Mouse (Mus musculus): Measurements from ENCODE around the gene Tenm2. TPM values are rescaled to one million over a fixed set of nuclear protein-coding genes. Genes with fewer than 3 reads are reported as not detected.

Tenm2 gene
- polyA plus RNA-seq, 1 experiment from 2014 or later = 0.06 TPM

DNA sequence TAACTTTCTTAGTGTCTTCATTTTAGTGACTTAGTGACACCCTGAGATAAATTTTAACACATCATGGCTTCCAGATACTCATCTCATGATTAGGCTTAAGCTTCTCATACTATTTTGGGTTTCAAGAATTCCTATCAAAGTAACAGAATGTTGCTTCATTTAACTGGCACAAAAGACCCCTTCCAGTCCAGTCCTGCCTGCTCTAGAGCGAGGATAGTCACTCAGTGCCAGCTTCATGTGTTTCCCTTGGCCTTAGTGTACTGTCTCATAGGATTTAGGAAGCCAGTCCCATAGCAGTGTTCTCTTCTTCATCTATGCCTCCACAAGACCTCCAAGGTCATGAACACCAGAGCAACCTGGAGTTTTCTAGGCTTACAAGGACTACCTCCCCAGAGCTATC, 1183.7 kb downstream of the Tenm2 start:
- DNase-seq (ENCODE audit: low read depth, low spot score) (no peak), ATAC-seq (no peak)
- POLR2A ChIA-PET = no interaction called here
- no peak for TF ChIP-seq CTCF (IDR thresholded peaks at IDR 0.05)
- CTCF ChIA-PET = interaction anchor here (1.6 kb wide), 1 partner anchor 18 kb away, joined by 5 read pairs; no protein-coding TSS in a partner anchor
- H3K27me3 ChIP-seq = peaks cover 36% of the 10 kb centered on the region
- in situ Hi-C loops (cut with MboI; ENCODE audit: low pct_unique_long_range_greater_than_20kb) = no loop called here

- ChIA-PET CTCF (no interaction called here), POLR2A (no interaction called here)
- peaks cover 25% of the 10 kb centered on the region for H3K27me3 ChIP-seq
- ATAC-seq (no peak), DNase-seq (ENCODE audit: low read depth, low spot score) (no peak)
- no peak for TF ChIP-seq CTCF (IDR thresholded peaks at IDR 0.05)
- in situ Hi-C loops (cut with MboI; ENCODE audit: low pct_unique_long_range_greater_than_20kb) = loop anchor here (5.0 kb wide), 1 partner anchor 478 kb away; no protein-coding TSS in a partner anchor
These were observed 1186.2 kb downstream of the Tenm2 start for GRCm38 (mm10) chr11:36049547-36049946.

DNA sequence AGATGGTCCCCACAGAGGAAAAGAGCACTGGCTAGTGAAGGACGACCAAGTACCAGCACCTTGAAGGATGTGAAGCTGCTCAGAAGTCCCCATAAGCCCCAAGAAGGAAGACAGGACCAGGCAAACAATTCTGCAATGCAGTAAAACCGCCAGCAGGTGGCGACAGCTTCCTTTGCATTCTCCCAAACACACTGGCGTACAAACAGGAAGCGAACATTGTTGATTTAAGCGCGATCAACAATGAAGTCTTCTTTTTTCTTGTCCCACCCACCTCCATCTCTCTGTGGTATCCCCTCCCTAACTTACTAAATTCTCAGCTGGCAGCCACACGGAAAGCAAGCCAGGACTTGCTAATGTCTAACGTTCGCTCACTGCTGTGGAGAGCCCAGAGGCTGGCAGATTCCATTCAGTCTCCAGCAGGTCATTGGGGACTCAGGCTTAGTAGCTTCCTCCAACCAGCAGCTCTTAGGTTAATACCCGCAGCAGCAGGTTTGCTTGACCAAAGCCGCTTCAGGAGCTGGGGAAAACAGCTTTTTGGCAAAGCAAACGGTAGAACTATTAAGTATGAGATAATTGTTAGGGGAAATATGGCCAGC, 1190.0 kb downstream of the Tenm2 start:
- peaks cover 11% of the 10 kb centered on the region for H3K27me3 ChIP-seq
- POLR2A ChIA-PET = no interaction called here
- CTCF ChIA-PET = interaction anchor here (0.7 to 1.9 kb wide), 10 partner anchors 8 to 481 kb away, joined by 3 to 10 read pairs (median 5); no protein-coding TSS in a partner anchor
- ATAC-seq = peak; percentile 90
- TF ChIP-seq CTCF (IDR thresholded peaks at IDR 0.05) = peak; percentile 97
- DNase-seq (ENCODE audit: low read depth, low spot score) = peak; percentile 13
- in situ Hi-C loops (cut with MboI; ENCODE audit: low pct_unique_long_range_greater_than_20kb) = loop anchor here (5.0 kb wide), 1 partner anchor 482 kb away; no protein-coding TSS in a partner anchor

GRCm38 (mm10) chr11:36041411-36041810, 1194.4 kb downstream of the Tenm2 start:
- ATAC-seq = no peak
- TF ChIP-seq CTCF (IDR thresholded peaks at IDR 0.05) = no peak
- ChIA-PET POLR2A (no interaction called here), CTCF (interaction anchor here (1.3 kb wide), 1 partner anchor 40 kb away, joined by 3 read pairs; no protein-coding TSS in a partner anchor)
- in situ Hi-C loops (cut with MboI; ENCODE audit: low pct_unique_long_range_greater_than_20kb) = no loop called here
- DNase-seq (ENCODE audit: low read depth, low spot score) = no peak
- H3K27me3 ChIP-seq = no peaks in the 10 kb centered on the region

- POLR2A ChIA-PET = no interaction called here
- in situ Hi-C loops (cut with MboI; ENCODE audit: low pct_unique_long_range_greater_than_20kb) = no loop called here
- no peaks in the 10 kb centered on the region for H3K27me3 ChIP-seq
- no peak for DNase-seq (ENCODE audit: low read depth, low spot score)
- ATAC-seq = no peak
- CTCF ChIA-PET = interaction anchor here (1.3 kb wide), 1 partner anchor 39 kb away, joined by 3 read pairs; no protein-coding TSS in a partner anchor
- TF ChIP-seq CTCF (IDR thresholded peaks at IDR 0.05) = no peak
These were observed 1195.1 kb downstream of the Tenm2 start for GRCm38 (mm10) chr11:36040508-36041233.

- H3K27me3 ChIP-seq = no peaks in the 10 kb centered on the region
- DNase-seq (ENCODE audit: low read depth, low spot score) = no peak
- ChIA-PET CTCF (no interaction called here), POLR2A (no interaction called here)
- ATAC-seq = no peak
- no peak for TF ChIP-seq CTCF (IDR thresholded peaks at IDR 0.05)
- in situ Hi-C loops (cut with MboI; ENCODE audit: low pct_unique_long_range_greater_than_20kb) = no loop called here
These were observed 1195.9 kb downstream of the Tenm2 start for GRCm38 (mm10) chr11:36039825-36040224.

- no peaks in the 10 kb centered on the region for H3K27me3 ChIP-seq
- no peak for TF ChIP-seq CTCF (IDR thresholded peaks at IDR 0.05)
- ATAC-seq = no peak
- ChIA-PET CTCF (interaction anchor here (1.7 kb wide), 1 partner anchor 7 kb away, joined by 6 read pairs; no protein-coding TSS in a partner anchor), POLR2A (no interaction called here)
- DNase-seq (ENCODE audit: low read depth, low spot score) = no peak
- in situ Hi-C loops (cut with MboI; ENCODE audit: low pct_unique_long_range_greater_than_20kb) = no loop called here
These were observed 1197.4 kb downstream of the Tenm2 start for GRCm38 (mm10) chr11:36038386-36038785.

- no peak for DNase-seq (ENCODE audit: low read depth, low spot score)
- ATAC-seq = no peak
- in situ Hi-C loops (cut with MboI; ENCODE audit: low pct_unique_long_range_greater_than_20kb) = no loop called here
- no peak for TF ChIP-seq CTCF (IDR thresholded peaks at IDR 0.05)
- no peaks in the 10 kb centered on the region for H3K27me3 ChIP-seq
- ChIA-PET POLR2A (no interaction called here), CTCF (interaction anchor here (1.7 kb wide), 1 partner anchor 8 kb away, joined by 6 read pairs; no protein-coding TSS in a partner anchor)
These were observed 1198.5 kb downstream of the Tenm2 start for GRCm38 (mm10) chr11:36037311-36037710.

GRCm38 (mm10) chr11:36036061-36036695, 1199.6 kb downstream of the Tenm2 start:
- peak; percentile 92 for DNase-seq (ENCODE audit: low read depth, low spot score)
- POLR2A ChIA-PET = no interaction called here
- no peaks in the 10 kb centered on the region for H3K27me3 ChIP-seq
- in situ Hi-C loops (cut with MboI; ENCODE audit: low pct_unique_long_range_greater_than_20kb) = no loop called here
- no peak for TF ChIP-seq CTCF (IDR thresholded peaks at IDR 0.05)
- ATAC-seq = peak; percentile 97
- CTCF ChIA-PET = no interaction called here

DNA sequence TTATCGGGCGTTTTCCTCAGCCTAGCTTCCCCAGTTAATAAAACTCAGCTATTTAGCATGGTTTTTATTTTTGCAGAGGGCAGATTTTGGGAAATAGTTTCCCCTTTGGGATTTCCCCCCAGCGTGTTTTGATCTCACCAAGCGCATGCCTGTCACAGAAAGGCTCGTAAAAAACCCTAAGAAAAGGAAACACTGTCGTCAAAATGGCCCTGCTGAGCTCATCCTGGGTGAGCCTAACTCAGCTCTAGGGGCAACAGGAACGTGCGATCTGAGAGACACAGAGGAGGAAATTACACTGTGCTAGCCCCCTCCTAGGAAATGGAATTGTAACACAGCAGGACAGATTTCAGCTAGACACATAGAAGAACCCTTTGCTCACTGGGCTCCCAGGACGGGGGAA, 1204.0 kb downstream of the Tenm2 start:
- no peak for TF ChIP-seq CTCF (IDR thresholded peaks at IDR 0.05)
- no peaks in the 10 kb centered on the region for H3K27me3 ChIP-seq
- CTCF ChIA-PET = interaction anchor here (0.8 to 2.5 kb wide), 5 partner anchors 11 to 26 kb away, joined by 3 to 10 read pairs (median 3); no protein-coding TSS in a partner anchor
- POLR2A ChIA-PET = no interaction called here
- in situ Hi-C loops (cut with MboI; ENCODE audit: low pct_unique_long_range_greater_than_20kb) = no loop called here
- DNase-seq (ENCODE audit: low read depth, low spot score) (no peak), ATAC-seq (no peak)

Data from Patski (cell line).